Mouse (Mus musculus) spleen, embryonic (tissue): Measurements from ENCODE around the gene Vmn2r15.

Experiments
- CTCF ChIA-PET: fragments of 350-600 bp; sonication (Branson Sonifier 250); formaldehyde crosslinking; loops from one replicate; lab custom pipeline; 2022; lab: Charles Lee

The Vmn2r15 gene

GRCm38 (mm10) chr5:109297544-109297943, at the start of gene Vmn2r15:
Gene Vmn2r15, minus strand, starts transcription at chr5:109297644.
- CTCF ChIA-PET = no interaction called here

- CTCF ChIA-PET = no interaction called here
These were observed 32.4 kb upstream of the Vmn2r15 start, which contains the start of gene Vmn2r16 for GRCm38 (mm10) chr5:109329862-109330261. Gene Vmn2r16, plus strand, starts transcription at chr5:109330162.

GRCm38 (mm10) chr5:109294655-109295054, 2.8 kb downstream of the Vmn2r15 start:
- CTCF ChIA-PET = no interaction called here
